In genomic region chr11:77967114-77967513, GRCm38 (mm10) we compare ENCODE assay signal across 9 mouse cellular contexts. TPM values are rescaled to one million over a fixed set of nuclear protein-coding genes. Genes with fewer than 3 reads are reported as not detected.
DNase-seq lines count a peak whose midpoint lies in the region; ATAC-seq and TF ChIP-seq lines count a peak whose summit lies in the region.
"Had no signal": no experiment of that assay in that cellular context is flagged by ENCODE, and none has a peak within 500 bp of the region (broad histone marks: within the 10 kb centered on the region; RNA-seq: fewer than 3 reads in every experiment).

No protein-coding gene starts in this region.

- H3K4me3 ChIP-seq in lung, postnatal 0 days (ENCODE audit: low read depth, low read length) = no peak overlapping the region
- H3K4me3 ChIP-seq: heart, embryonic 13.5 days had no signal

- no peak for TF ChIP-seq EP300 in lung, postnatal 0 days (IDR thresholded peaks at IDR 0.05)

- H3K27ac ChIP-seq in lung, postnatal 0 days (ENCODE audit: low read length) = no peak overlapping the region
- H3K27ac ChIP-seq: heart, embryonic 13.5 days had no signal

- peak; percentile 84 for TF ChIP-seq CTCF in lung, postnatal 0 days (IDR thresholded peaks at IDR 0.05)

- H3K27me3 ChIP-seq in lung, postnatal 0 days (replicated peaks; ENCODE audit: insufficient read depth, low read length) = no peaks in the 10 kb centered on the region

- H3K9me3 ChIP-seq in lung, postnatal 0 days (ENCODE audit: low read length) = no peaks in the 10 kb centered on the region
- H3K9me3 ChIP-seq: heart, embryonic 13.5 days had no signal

- H3K9ac ChIP-seq in lung, postnatal 0 days (replicated peaks; ENCODE audit: low read depth) = no peak overlapping the region
- H3K9ac ChIP-seq: heart, embryonic 13.5 days had no signal

- H3K4me1 ChIP-seq in lung, postnatal 0 days (ENCODE audit: insufficient read depth, low read depth, low read length) = no peaks in the 10 kb centered on the region

- WGBS in lung, postnatal 0 days = 0% methylated on average over 4 of the region's 4 CpGs

- H3K36me3 ChIP-seq in lung, postnatal 0 days (ENCODE audit: insufficient read depth, low read length) = no peaks in the 10 kb centered on the region
- H3K36me3 ChIP-seq: heart, embryonic 13.5 days had no signal

- DNase-seq in B cell, adult 2 months = peak; percentile 75 to 78
- DNase-seq in CD8-positive naive resting alpha-beta T cell, adult 2 months (ENCODE audit: low read depth in 2 of 2, low spot score in 2 of 2) = peak; percentile 61 to 68
- peak; percentile 84 for DNase-seq in cerebellum, adult 8-10 months
- peak; percentile 82 for DNase-seq in forelimb bud, embryonic 11.5 days (ENCODE audit: low read depth, low spot score)
- DNase-seq in kidney, postnatal 10 days = peak; percentile 83
- DNase-seq in lung, postnatal 0 days (ENCODE audit: low spot score) = peak; percentile 77
- DNase-seq in right cerebral cortex, postnatal 36 days (ENCODE audit: low spot score in 2 of 2) = peak; percentile 55 to 56

- H3K4me2 ChIP-seq in lung, postnatal 0 days (replicated peaks; ENCODE audit: low read depth, low read length) = no peak overlapping the region
- H3K4me2 ChIP-seq: heart, embryonic 13.5 days had no signal

- ATAC-seq in lung, postnatal 0 days = no peak
- ATAC-seq in megakaryocyte-erythroid progenitor cell, adult 5-6 weeks (replicated peaks; ENCODE audit: low FRiP score, low TSS enrichment, poor library complexity, severe bottlenecking) = no peak

RNA-seq across cellular contexts. Expression of gene Phf12, which starts 15.4 kb away (rescaled TPM):
- 7.7 and 9.0 TPM in 2 replicates for polyA plus RNA-seq in lung, postnatal 0 days (2015; fragmentation: Nextera tagmentation; extraction: Ambion mirVana)
- total RNA-seq in megakaryocyte-erythroid progenitor cell, adult 5-6 weeks (2014; fragmentation: Nextera tagmentation) = 79.7 and 94.6 TPM in 2 replicates
- total RNA-seq in megakaryocyte-erythroid progenitor cell, adult 5-6 weeks (2017) = 23.3 and 26.9 TPM in 2 replicates

RNA-seq across cellular contexts. Expression of gene Sez6, which starts 36.5 kb away (rescaled TPM):
- polyA plus RNA-seq in lung, postnatal 0 days (2015; fragmentation: Nextera tagmentation; extraction: Ambion mirVana) = 0.04 and 0.06 TPM in 2 replicates
- not detected in 2 replicates for total RNA-seq in megakaryocyte-erythroid progenitor cell, adult 5-6 weeks (2014; fragmentation: Nextera tagmentation)
- total RNA-seq in megakaryocyte-erythroid progenitor cell, adult 5-6 weeks (2017) = not detected in 2 replicates
